Mouse (Mus musculus): ENCODE measurements around the gene Ccdc175. TPM values are rescaled to one million over a fixed set of nuclear protein-coding genes. Genes with fewer than 3 reads are reported as not detected.

Ccdc175 gene
- not detected for total RNA-seq (2023)

GRCm38 (mm10) chr12:72184929-72185328, at the start of gene Ccdc175:
TSS of gene Ccdc175 (minus strand) at chr12:72185029.

GRCm38 (mm10) chr12:72085329-72086165, 99.3 kb downstream of the Ccdc175 start, which contains the start of the genes L3hypdh and Jkamp:
TSS of gene L3hypdh (minus strand) at chr12:72085439.
TSS of gene Jkamp (plus strand) at chr12:72085589.

GRCm38 (mm10) chr12:72070327-72071269, 114.2 kb downstream of the Ccdc175 start, which contains the start of gene Gpr135:
TSS of gene Gpr135 (minus strand) at chr12:72071125.

Other genes starting within 250 kb of the Ccdc175 start
- not detected for gene Gpr135, start 113.9 kb downstream of the Ccdc175 start, total RNA-seq (2023)
- not detected for gene L3hypdh, start 99.6 kb downstream of the Ccdc175 start, total RNA-seq (2023)
- 10 to 100 TPM; 15.5 to 28.9 TPM for gene Jkamp, start 99.4 kb downstream of the Ccdc175 start, total RNA-seq (2023)
- gene Rtn1, start 224.0 kb upstream of the Ccdc175 start, total RNA-seq (2023), result 1 to 10 TPM in 1 of 2 experiments, under 1 TPM in 1; 0.59 to 1.9 TPM